Mouse (Mus musculus) hindbrain, embryonic 13.5 days (tissue): ENCODE data around the gene Agbl4. TPM values are rescaled to one million over a fixed set of nuclear protein-coding genes. Genes with fewer than 3 reads are reported as not detected.

ENCODE experiments used
- ATAC-seq: fragments of 200-750 bp; cut with Nextera tagmentation; 2 replicates; pipeline ENCODE4 v1.8.0; 2017; ENCODE audit warnings: moderate TSS enrichment; ENCODE audit not compliant: low FRiP score
- H3K27ac ChIP-seq: fragments of 300-500 bp; sonication (generic); 2 replicates; pipeline ENCODE4 v1.5.1; 2015; ENCODE audit warnings: inconsistent platforms, mild to moderate bottlenecking, moderate library complexity
- H3K27me3 ChIP-seq: fragments of 300-500 bp; sonication (generic); 2 replicates; pipeline ENCODE4 v1.6.1; 2015; ENCODE audit warnings: mild to moderate bottlenecking, inconsistent platforms
- H3K36me3 ChIP-seq: fragments of 300-500 bp; sonication (generic); 2 replicates; pipeline ENCODE4 v1.6.1; 2015; ENCODE audit warnings: mild to moderate bottlenecking, inconsistent platforms
- H3K4me1 ChIP-seq: fragments of 300-500 bp; sonication (generic); replicated peaks from 2 replicates; pipeline ENCODE4 v1.6.1; 2015; ENCODE audit warnings: inconsistent platforms
- H3K4me2 ChIP-seq: fragments of 300-500 bp; sonication (generic); 2 replicates; pipeline ENCODE4 v1.6.1; 2015; ENCODE audit warnings: inconsistent platforms, mild to moderate bottlenecking, moderate library complexity
- H3K4me3 ChIP-seq: fragments of 300-500 bp; sonication (generic); 2 replicates; pipeline ENCODE4 v1.5.1; 2015; ENCODE audit warnings: mild to moderate bottlenecking, inconsistent platforms
- H3K9ac ChIP-seq: fragments of 300-500 bp; sonication (generic); 2 replicates; pipeline ENCODE4 v1.6.1; 2015; ENCODE audit warnings: mild to moderate bottlenecking, inconsistent platforms
- H3K9me3 ChIP-seq: fragments of 300-500 bp; sonication (generic); 2 replicates; pipeline ENCODE4 v1.6.1; 2016; ENCODE audit warnings: inconsistent platforms
- WGBS: fragments of 180-500 bp; shearing (Covaris S2); methylation state at CpG from one replicate; pipeline ENCODE4 v1.1.7; 2015; 5-methylcytosine and 5-hydroxymethylcytosine counted together
- polyA plus RNA-seq: library from polyadenylated mRNA; unstranded; fragments of >200 nt; fragmentation: Nextera tagmentation; extraction: Ambion mirVana; gene quantifications from 2 replicates; pipeline ENCODE4 v1.2.1, GENCODE M21; 2015

Agbl4 gene
- polyA plus RNA-seq, 1 experiment from 2014 or later = 1.4 TPM

DNA sequence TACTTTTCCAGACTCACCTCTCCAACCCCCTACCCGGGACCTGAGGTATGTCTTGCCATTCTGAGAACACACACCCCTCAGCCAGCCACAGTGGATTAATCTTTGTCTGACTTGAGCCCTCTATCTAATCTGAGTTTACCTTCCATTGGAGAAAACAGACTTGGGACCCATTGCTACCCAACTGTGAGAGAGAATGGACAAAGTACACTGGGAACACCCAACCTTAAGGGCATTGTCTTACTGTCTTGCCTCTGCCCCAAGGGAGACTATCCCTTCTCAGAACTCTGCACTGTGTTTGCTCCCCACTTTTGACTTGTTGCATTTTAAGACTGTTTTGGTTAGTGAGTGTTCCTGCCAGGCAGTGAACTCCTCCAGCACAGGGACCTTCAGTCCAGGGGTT lies 1022.0 kb downstream of the Agbl4 start:
- Histone ChIP-seq H3K27me3 (no peaks in the 10 kb centered on the region), H3K36me3 (peaks cover 21% of the 10 kb centered on the region), H3K9ac (no peak overlapping the region), H3K4me3 (no peak overlapping the region), H3K9me3 (no peaks in the 10 kb centered on the region), H3K4me1 (peaks cover 66% of the 10 kb centered on the region), H3K4me2 (no peak overlapping the region), H3K27ac (no peak overlapping the region)
- ATAC-seq = no peak
- 74% methylated on average over 1 of the region's 1 CpGs for WGBS

DNA sequence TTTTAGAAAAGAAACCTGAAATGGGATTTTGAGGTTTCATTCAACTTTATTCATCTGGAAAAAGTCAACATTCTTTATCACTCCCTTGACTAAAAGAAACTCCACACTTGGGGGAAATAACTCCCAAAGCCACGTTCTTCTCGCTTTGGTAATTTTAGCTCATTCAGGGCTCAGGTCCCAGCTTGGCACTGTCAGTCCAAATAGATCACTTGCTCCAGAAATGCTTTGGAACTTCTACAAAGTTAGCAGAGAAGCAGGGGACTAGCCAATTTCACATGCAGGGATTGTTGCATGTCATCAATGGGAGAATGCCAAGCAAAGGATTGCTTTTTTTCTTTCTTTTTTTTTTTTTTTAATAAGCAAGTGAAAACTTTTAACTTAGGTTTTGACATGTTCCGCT lies 1022.6 kb downstream of the Agbl4 start:
- Histone ChIP-seq H3K4me3 (no peak overlapping the region), H3K9me3 (no peaks in the 10 kb centered on the region), H3K9ac (no peak overlapping the region), H3K27me3 (no peaks in the 10 kb centered on the region), H3K4me2 (no peak overlapping the region), H3K36me3 (peaks cover 24% of the 10 kb centered on the region), H3K27ac (no peak overlapping the region), H3K4me1 (peaks cover 68% of the 10 kb centered on the region)
- WGBS = 82% methylated on average over 3 of the region's 3 CpGs
- no peak for ATAC-seq

DNA sequence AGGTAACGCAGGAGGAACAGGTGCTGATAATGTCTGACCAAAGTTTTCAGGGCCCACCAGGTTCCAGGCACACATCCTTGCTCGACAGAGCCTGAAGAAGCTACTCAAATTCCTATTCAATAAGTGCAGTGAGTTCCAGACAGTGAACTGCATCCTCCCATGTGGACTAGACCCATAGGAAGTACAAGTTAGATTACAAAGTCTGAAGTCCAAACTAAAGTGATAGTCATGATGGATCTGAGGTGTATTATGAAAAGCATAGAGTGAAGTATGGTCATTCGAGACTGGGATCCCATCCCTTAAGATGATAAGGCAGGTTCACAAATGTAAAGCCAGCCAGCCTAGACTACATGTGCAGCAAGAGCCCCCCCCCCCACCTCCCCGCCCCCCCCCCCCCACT lies 1023.5 kb downstream of the Agbl4 start:
- Histone ChIP-seq H3K9me3 (no peaks in the 10 kb centered on the region), H3K27ac (no peak overlapping the region), H3K36me3 (peaks cover 29% of the 10 kb centered on the region), H3K9ac (no peak overlapping the region), H3K4me2 (no peak overlapping the region), H3K27me3 (no peaks in the 10 kb centered on the region), H3K4me1 (peaks cover 67% of the 10 kb centered on the region), H3K4me3 (no peak overlapping the region)
- 89% methylated on average over 4 of the region's 4 CpGs for WGBS
- ATAC-seq = no peak

DNA sequence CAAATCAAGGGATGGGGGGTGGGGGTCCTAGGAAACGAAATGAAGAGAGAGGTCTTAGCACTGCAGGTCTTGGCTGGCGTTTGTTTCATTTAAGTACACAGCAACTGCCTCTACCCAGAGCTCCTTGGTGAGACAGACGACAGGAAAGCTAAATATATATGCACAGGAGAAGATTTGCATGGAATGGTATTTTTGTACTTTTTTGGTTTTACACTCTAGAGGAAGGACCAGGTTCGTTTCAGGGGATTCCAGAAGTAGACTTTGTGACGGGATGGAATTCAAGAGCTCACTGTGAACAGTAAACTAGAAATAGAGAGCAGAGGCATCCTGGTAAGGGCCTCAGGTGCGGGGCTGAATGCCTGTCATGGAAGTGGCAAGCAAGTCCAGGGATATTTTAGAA lies 1024.3 kb downstream of the Agbl4 start:
- WGBS = 86% methylated on average over 6 of the region's 6 CpGs

DNA sequence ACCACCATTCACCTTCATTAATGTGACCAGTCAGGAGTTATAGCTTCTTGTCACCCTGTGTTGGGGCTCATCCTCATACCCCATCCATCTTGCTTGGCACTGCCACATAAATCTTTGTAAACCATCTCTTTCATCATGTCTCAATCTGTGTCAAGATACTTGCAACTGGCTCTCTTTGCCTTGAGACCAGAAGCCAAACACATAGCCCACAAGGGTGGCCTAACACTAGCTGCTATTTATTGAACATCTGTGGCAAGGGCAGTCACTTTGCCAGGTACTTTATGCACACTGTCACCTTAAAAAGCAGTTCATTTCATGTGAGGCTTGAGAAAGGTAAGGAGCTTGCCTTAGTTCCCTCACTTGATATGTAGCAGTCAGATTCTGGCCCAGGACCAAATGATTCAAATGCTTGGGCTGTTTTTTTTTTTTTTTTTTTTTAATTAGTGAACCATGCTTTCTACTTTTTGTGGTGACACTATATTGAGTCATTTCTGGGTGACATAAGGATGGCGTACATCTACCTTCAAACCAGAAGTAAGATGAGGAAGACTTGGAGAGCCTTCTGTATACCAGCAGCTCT lies 1027.0 kb downstream of the Agbl4 start:
- Histone ChIP-seq H3K4me2 (no peak overlapping the region), H3K27me3 (no peaks in the 10 kb centered on the region), H3K27ac (no peak overlapping the region), H3K9ac (no peak overlapping the region), H3K4me1 (peaks cover 52% of the 10 kb centered on the region), H3K9me3 (no peaks in the 10 kb centered on the region), H3K4me3 (no peak overlapping the region), H3K36me3 (peaks cover 15% of the 10 kb centered on the region)
- ATAC-seq = no peak
- 92% methylated on average over 1 of the region's 1 CpGs for WGBS

More for the DNA sequence above, 1024.3 kb downstream of the Agbl4 start:
- Histone ChIP-seq H3K4me2 (no peak overlapping the region), H3K36me3 (peaks cover 29% of the 10 kb centered on the region), H3K9me3 (no peaks in the 10 kb centered on the region), H3K27ac (no peak overlapping the region), H3K4me3 (no peak overlapping the region), H3K27me3 (no peaks in the 10 kb centered on the region), H3K4me1 (peaks cover 59% of the 10 kb centered on the region), H3K9ac (no peak overlapping the region)
- no peak for ATAC-seq

DNA sequence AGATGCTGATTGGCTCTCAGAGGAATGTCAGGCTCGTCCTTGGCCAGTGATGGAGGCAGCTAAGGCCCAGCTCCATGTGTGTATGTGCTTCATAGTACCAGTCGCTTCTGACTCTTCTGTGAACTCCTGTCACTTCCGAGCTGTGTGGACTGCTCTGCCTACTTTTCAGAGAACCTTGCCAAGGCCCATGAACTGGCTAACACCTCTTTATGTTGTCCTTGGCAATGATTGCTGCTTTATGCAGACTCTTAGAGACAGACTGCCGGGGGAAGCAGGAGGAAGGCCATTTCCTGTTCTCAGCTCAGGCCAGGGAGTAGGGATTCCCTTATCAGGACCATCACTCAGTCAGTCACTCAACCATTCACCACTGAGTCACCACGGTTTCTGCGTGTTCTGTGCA lies 1027.7 kb downstream of the Agbl4 start:
- Histone ChIP-seq H3K4me1 (peaks cover 45% of the 10 kb centered on the region), H3K27ac (no peak overlapping the region), H3K4me2 (no peak overlapping the region), H3K27me3 (no peaks in the 10 kb centered on the region), H3K9ac (no peak overlapping the region), H3K36me3 (peaks cover 12% of the 10 kb centered on the region), H3K4me3 (no peak overlapping the region), H3K9me3 (no peaks in the 10 kb centered on the region)
- 75% methylated on average over 6 of the region's 6 CpGs for WGBS
- ATAC-seq = no peak

DNA sequence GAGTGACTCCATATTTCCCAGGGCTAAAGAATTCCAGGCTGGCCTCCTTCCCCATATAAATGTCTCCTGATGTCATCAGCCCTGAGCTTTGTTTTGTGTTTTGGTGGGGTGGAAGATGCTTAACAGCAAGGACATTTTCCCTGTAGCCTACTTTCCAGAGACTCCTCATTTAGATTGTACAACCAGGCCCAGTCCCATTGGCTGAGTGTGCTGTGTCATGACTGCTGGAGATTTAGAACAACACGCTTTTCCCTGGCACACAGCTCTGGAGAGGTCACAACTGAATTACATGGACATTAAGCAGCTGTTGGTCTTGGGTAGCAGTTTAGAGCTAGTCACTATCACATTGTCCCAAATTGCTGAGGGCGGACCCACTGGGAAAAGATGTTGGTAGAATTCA lies 1033.7 kb downstream of the Agbl4 start:
- Histone ChIP-seq H3K4me3 (no peak overlapping the region), H3K4me1 (peaks cover 23% of the 10 kb centered on the region), H3K36me3 (peaks cover 53% of the 10 kb centered on the region), H3K27ac (no peak overlapping the region), H3K4me2 (no peak overlapping the region), H3K9me3 (no peaks in the 10 kb centered on the region), H3K27me3 (no peaks in the 10 kb centered on the region), H3K9ac (no peak overlapping the region)
- ATAC-seq = no peak
- 86% methylated on average over 2 of the region's 2 CpGs for WGBS

DNA sequence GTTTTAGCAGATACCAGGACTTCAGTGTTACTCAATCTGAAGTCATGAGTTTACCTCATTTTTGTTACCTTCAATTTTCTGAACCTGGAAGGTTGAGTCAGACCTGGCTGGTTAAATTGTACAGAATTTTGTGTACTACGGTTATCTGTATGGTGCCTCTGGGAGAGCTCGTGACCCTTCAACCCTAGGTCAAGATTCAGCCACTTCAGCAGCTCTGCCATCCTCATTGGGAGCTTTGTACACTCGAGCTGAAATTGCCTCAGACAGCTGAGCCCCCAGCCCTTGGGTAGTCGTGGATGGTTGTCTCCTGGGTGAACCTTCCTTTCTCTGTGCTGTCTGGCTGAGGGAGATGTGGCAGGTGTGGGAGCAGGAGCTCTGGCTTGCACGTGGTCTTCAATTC lies 1034.6 kb downstream of the Agbl4 start:
- Histone ChIP-seq H3K4me1 (peaks cover 26% of the 10 kb centered on the region), H3K9ac (no peak overlapping the region), H3K4me2 (no peak overlapping the region), H3K4me3 (no peak overlapping the region), H3K27ac (no peak overlapping the region), H3K27me3 (no peaks in the 10 kb centered on the region), H3K36me3 (peaks cover 62% of the 10 kb centered on the region), H3K9me3 (no peaks in the 10 kb centered on the region)
- WGBS = 63% methylated on average over 5 of the region's 5 CpGs
- ATAC-seq = no peak

DNA sequence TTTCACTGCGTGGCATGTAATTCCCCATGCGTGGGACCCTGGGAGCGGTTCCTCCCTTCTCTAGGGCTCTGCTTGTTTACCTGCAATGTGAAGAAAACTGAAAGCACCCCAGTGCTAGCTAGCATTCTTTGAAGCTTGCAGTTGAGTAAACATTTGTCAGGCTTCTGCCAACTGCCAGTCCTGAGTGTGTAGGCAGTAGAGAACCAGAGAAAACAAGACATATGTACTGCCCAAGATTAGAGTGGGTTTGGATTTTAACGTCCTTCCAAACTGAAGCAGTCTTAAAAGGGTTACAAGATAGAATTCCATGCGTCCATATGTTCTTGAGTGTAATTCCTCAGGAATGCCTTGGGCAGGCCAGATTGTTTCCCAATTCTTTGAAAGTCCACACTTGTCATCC lies 1035.0 kb downstream of the Agbl4 start:
- 69% methylated on average over 5 of the region's 5 CpGs for WGBS
- H3K9me3 ChIP-seq = no peaks in the 10 kb centered on the region
- no peaks in the 10 kb centered on the region for H3K27me3 ChIP-seq
- H3K27ac ChIP-seq = no peak overlapping the region
- H3K4me3 ChIP-seq = no peak overlapping the region
- ATAC-seq = no peak
- H3K9ac ChIP-seq = no peak overlapping the region
- H3K36me3 ChIP-seq = peaks cover 64% of the 10 kb centered on the region
- H3K4me1 ChIP-seq = peaks cover 25% of the 10 kb centered on the region
- H3K4me2 ChIP-seq = no peak overlapping the region

DNA sequence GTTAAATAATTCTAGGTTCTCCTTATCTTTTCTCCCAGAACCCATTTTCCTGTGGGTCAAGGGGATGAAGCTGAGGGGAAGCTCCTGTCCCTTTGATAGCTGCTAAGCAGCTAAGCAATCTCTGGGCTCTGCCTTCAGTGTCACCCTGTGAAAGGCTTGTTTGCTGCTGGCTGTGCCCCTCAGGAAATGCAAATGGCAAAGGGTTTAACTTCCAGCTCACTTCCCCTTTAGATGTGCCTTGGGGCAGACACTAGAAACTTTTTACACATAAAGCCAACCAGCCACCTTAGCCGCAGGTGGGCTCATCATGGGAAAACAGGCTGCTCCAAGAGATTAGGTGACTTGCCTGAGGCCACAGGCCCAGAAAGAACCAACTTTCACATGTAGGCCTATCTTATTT lies 1044.2 kb downstream of the Agbl4 start:
- H3K9me3 ChIP-seq = no peaks in the 10 kb centered on the region
- peaks cover 21% of the 10 kb centered on the region for H3K36me3 ChIP-seq
- 59% methylated on average over 1 of the region's 1 CpGs for WGBS
- H3K9ac ChIP-seq = no peak overlapping the region
- no peak overlapping the region for H3K4me2 ChIP-seq
- no peak overlapping the region for H3K4me3 ChIP-seq
- ATAC-seq = no peak
- H3K4me1 ChIP-seq = peaks cover 52% of the 10 kb centered on the region
- H3K27me3 ChIP-seq = no peaks in the 10 kb centered on the region
- H3K27ac ChIP-seq = peak overlapping the region; percentile 15; the same call in 1 of the 2 replicates

DNA sequence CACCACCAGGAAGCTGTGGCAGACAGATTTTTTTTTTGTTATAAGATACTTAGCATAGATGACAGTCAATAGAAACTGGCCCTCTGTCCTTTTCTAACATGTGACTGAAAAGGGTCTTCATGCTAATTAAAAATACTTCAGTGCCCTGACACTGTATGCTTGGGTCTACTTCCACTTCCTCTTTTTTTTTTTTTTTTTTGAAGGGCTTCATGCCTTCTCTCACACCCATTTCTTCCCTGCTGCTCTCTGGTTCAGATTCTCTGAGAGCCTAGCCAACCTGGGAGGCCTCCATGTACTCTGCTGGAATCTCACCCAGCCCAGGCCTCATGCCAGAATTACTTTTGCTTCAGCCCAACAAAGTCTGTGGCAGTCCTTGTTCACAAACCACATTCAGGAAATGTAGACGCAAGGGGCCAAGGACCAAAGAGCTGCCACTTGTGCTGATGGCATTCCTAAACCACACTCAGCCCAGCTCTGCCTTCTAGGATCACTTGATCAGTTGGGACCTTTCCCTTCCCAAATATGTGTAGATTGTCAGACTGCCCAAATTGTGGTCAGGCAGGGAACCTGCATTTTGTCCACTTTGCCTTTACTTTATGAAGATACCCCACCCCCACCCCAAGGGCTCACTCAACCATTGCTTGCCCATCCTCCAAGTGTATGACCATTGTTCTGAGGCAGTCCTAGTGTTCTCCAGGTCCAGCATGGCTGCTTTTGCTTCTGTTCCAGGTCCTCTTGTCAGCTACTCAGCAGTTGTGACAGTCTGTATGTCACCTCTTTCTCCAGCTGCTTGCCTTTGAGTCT lies 1045.2 kb downstream of the Agbl4 start:
- H3K9ac ChIP-seq = no peak overlapping the region
- peak overlapping the region; percentile 86 for H3K27ac ChIP-seq
- no peaks in the 10 kb centered on the region for H3K27me3 ChIP-seq
- peaks cover 21% of the 10 kb centered on the region for H3K36me3 ChIP-seq
- H3K9me3 ChIP-seq = no peaks in the 10 kb centered on the region
- 70% methylated on average over 1 of the region's 1 CpGs for WGBS
- no peak overlapping the region for H3K4me3 ChIP-seq
- H3K4me1 ChIP-seq = peaks cover 47% of the 10 kb centered on the region
- no peak overlapping the region for H3K4me2 ChIP-seq
- ATAC-seq = no peak

DNA sequence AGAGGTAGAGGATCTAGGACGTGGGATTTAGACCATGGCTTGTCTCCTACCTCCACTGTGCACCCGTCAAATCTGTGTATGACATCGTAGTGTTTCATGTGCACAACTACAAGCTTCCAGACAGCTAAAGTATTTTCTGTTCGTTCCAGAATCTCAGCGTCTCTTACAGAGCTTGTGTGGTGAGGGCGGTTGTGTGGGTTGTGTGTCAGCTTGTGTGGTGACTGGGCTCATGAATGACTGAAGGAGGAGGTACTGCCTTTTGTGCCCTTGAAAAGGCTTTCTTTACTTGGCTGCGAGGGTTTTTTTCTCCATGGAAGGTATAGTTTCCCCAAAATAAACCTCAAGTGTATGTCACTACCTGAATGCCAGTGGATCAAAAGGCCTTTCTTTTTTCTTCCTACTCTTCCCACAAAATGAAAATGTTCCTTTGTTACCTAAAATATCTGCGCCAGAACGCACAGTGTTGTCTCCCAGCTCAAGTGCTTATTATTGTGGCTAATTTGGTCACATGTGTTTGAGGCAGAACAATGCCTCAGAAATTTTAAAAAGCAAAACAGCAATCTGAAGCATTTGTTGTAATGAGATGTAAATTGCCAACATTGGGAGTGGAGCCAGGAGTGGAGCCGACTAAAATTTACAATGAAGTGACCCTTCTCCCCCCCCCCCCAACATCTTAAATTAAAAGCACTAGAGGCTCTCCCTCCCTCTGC lies 1046.6 kb downstream of the Agbl4 start:
- Histone ChIP-seq H3K36me3 (peaks cover 25% of the 10 kb centered on the region), H3K4me3 (no peak overlapping the region), H3K27me3 (no peaks in the 10 kb centered on the region), H3K4me2 (no peak overlapping the region), H3K4me1 (peaks cover 47% of the 10 kb centered on the region), H3K9me3 (no peaks in the 10 kb centered on the region), H3K27ac (peak overlapping the region; percentile 86), H3K9ac (no peak overlapping the region)
- WGBS = 33% methylated on average over 10 of the region's 10 CpGs
- ATAC-seq = peak; percentile 60
